Mouse (Mus musculus) lung, postnatal 25 days (tissue): Measurements from ENCODE around the gene P3h4.
"Not testable (repeated sequence)": the region's sequence is repeated elsewhere in the genome, so short reads cannot be mapped to it uniquely, and the experiment has no call there.

Experiments
- DNase-seq: peaks from one replicate; pipeline ENCODE4 v3.0.0; 2022; ENCODE audit warnings: low spot score

P3h4 gene

DNA sequence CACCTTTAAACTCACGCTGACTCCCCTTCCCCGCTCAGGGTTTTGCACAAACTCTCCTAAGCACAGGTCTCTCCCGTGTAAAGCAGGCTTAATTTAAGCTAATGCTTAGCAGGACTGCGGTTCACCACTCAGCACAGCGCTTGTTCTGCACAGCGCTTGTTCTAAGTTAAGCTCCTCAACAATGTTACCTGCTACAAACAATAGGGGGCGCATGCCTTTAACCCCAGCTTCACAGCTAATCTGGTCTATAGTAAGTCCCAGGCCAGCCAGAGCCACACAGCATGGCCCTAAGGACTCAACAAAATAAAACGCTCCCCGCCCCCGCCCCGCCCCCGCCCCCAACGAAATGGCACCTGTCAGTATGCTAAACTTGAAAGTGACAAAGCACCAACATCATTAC, 53.6 kb downstream of the P3h4 start:
- DNase-seq, result not testable (repeated sequence)

DNA sequence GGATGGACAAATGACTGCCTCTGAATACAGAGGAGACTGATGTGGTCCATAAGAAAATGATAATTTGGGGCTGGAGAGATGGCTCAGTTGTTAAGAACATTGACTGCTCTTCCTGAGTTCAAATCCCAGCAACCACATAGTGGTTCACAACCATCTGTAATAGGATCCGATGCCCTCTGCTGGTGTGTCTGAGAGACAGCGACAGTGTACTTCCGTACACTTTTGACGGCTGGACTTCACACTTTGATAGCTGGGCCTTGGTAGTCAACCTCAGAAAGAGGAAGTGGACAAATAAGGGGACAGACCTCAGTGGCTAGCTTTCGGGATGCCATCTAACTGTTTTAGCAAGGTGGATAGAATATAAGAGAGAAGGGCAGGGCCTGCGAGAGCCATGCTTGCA, 54.5 kb downstream of the P3h4 start:
- DNase-seq, result no peak
